Mouse (Mus musculus): ENCODE results near the gene Il1rap.

DNA sequence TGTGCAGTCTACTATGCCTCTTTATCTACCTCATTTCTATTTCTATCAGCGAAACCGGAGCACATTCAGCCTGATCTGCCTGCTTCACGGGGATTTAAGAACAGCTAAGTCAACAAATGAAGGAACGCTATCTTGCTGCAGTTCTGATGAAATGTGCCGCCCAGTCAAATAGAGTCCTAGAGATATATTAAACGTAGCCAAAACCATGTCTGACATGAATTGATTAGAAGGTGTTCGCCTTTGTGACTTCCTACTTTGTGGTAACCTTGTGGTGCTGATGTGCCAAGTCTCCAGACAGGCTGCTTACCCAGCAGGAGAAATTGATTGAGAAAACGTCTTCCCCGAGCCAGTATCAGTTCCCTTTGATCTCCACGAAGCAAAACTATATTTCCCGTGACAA lies 109.8 kb downstream of the Il1rap start:
- TF ChIP-seq POLR2A (IDR thresholded peaks at IDR 0.05; ENCODE audit: low read depth, low read length): no peak
- TF ChIP-seq CTCF (IDR thresholded peaks at IDR 0.05; ENCODE audit: extremely low read depth, insufficient read length, insufficient replicate concordance, low read depth, low read length): no peak

All from small intestine, adult 2 months (tissue).